Comparison of ENCODE assay signal across 8 mouse cellular contexts in genomic region chr7:84150361-84151000, GRCm38 (mm10). TPM values are rescaled to one million over a fixed set of nuclear protein-coding genes. Genes with fewer than 3 reads are reported as not detected.
DNase-seq lines count a peak whose midpoint lies in the region; ATAC-seq and TF ChIP-seq lines count a peak whose summit lies in the region.

No protein-coding gene starts in this region.

- no peaks in the 10 kb centered on the region for H3K27me3 ChIP-seq in forebrain, embryonic 13.5 days
- no peaks in the 10 kb centered on the region for H3K27me3 ChIP-seq in limb, embryonic 14.5 days (ENCODE audit: control insufficient read depth, insufficient read depth, low read length)
- H3K27me3 ChIP-seq in stomach, embryonic 14.5 days (ENCODE audit: control insufficient read depth, insufficient read depth, low read length): no peaks in the 10 kb centered on the region

- peaks cover 56% of the 10 kb centered on the region for H3K4me1 ChIP-seq in forebrain, embryonic 13.5 days
- peaks cover 20% of the 10 kb centered on the region for H3K4me1 ChIP-seq in limb, embryonic 14.5 days (ENCODE audit: control insufficient read depth, insufficient read depth, low read length)
- H3K4me1 ChIP-seq in stomach, embryonic 14.5 days (ENCODE audit: control insufficient read depth, insufficient read depth, low read length): peaks cover 15% of the 10 kb centered on the region

- 7% methylated on average over 13 of the region's 13 CpGs for WGBS in forebrain, embryonic 13.5 days
- 9% methylated on average over 13 of the region's 13 CpGs for whole genome bisulfite sequencing in limb, embryonic 14.5 days
- 8% methylated on average over 13 of the region's 13 CpGs for WGBS in stomach, embryonic 14.5 days

- H3K4me3 ChIP-seq in forebrain, embryonic 13.5 days: peak overlapping the region; percentile 81
- H3K4me3 ChIP-seq in limb, embryonic 14.5 days (replicated peaks; ENCODE audit: low read length): peak overlapping the region; percentile 83
- H3K4me3 ChIP-seq in stomach, embryonic 14.5 days (ENCODE audit: low read depth, low read length): peak overlapping the region; percentile 73

- TF ChIP-seq POLR2A in limb, embryonic 14.5 days (IDR thresholded peaks at IDR 0.05; ENCODE audit: borderline replicate concordance, extremely low read depth, insufficient read depth, insufficient read length): no peak

- H3K27ac ChIP-seq in forebrain, embryonic 13.5 days: no peak overlapping the region
- no peak overlapping the region for H3K27ac ChIP-seq in limb, embryonic 14.5 days (replicated peaks; ENCODE audit: low read depth, low read length)
- peak overlapping the region; percentile 94; the same call in 1 of the 2 replicates for H3K27ac ChIP-seq in stomach, embryonic 14.5 days (ENCODE audit: low read length)

- H3K4me2 ChIP-seq in forebrain, embryonic 13.5 days: peak overlapping the region; percentile 95
- H3K4me2 ChIP-seq in limb, embryonic 14.5 days (replicated peaks; ENCODE audit: low read depth, low read length, severe bottlenecking): peak overlapping the region; percentile 91
- peak overlapping the region; percentile 91 for H3K4me2 ChIP-seq in stomach, embryonic 14.5 days (replicated peaks; ENCODE audit: low read depth, low read length)

- H3K9me3 ChIP-seq in forebrain, embryonic 13.5 days (replicated peaks): no peaks in the 10 kb centered on the region
- no peaks in the 10 kb centered on the region for H3K9me3 ChIP-seq in limb, embryonic 14.5 days (ENCODE audit: control insufficient read depth, low read length)
- no peaks in the 10 kb centered on the region for H3K9me3 ChIP-seq in stomach, embryonic 14.5 days (ENCODE audit: control insufficient read depth, low read depth, low read length)

- ATAC-seq in forebrain, embryonic 13.5 days: peak; percentile 0; the same call in 1 of the 2 replicates
- no peak for ATAC-seq in limb, embryonic 14.5 days (ENCODE audit: low FRiP score, low read depth)
- no peak for ATAC-seq in stomach, embryonic 14.5 days (ENCODE audit: insufficient number of reproducible peaks, insufficient read depth, low FRiP score, low read depth)

- no peaks in the 10 kb centered on the region for H3K36me3 ChIP-seq in forebrain, embryonic 13.5 days (ENCODE audit: poor library complexity, severe bottlenecking)
- no peaks in the 10 kb centered on the region for H3K36me3 ChIP-seq in limb, embryonic 14.5 days (ENCODE audit: control insufficient read depth, insufficient read depth, low read length)
- no peaks in the 10 kb centered on the region for H3K36me3 ChIP-seq in stomach, embryonic 14.5 days (ENCODE audit: control insufficient read depth, insufficient read depth, low read length)

- H3K9ac ChIP-seq in forebrain, embryonic 13.5 days: peak overlapping the region; percentile 94
- peak overlapping the region; percentile 91 for H3K9ac ChIP-seq in limb, embryonic 14.5 days (ENCODE audit: low read depth, low read length, severe bottlenecking)
- peak overlapping the region; percentile 88 for H3K9ac ChIP-seq in stomach, embryonic 14.5 days (replicated peaks; ENCODE audit: low read depth, low read length)

- peak; percentile 1 for DNase-seq in ovary, adult 18-20 months (ENCODE audit: low spot score)
- DNase-seq in ovary, postnatal 10 days (ENCODE audit: low spot score): no peak
- peak; percentile 9 for DNase-seq in limb, embryonic 14.5 days (ENCODE audit: low spot score)
- no peak for DNase-seq in urinary bladder, postnatal 14 days (ENCODE audit: low spot score)
- no peak for DNase-seq in ovary, postnatal 14 days (ENCODE audit: low spot score)
- DNase-seq in thymus, postnatal 25 days: no peak

RNA-seq across cellular contexts. Expression of gene Abhd17c, which starts 1.2 kb away (rescaled TPM):
- 13.2 and 15.6 TPM in 2 replicates for polyA plus RNA-seq in forebrain, embryonic 13.5 days (2015; fragmentation: Nextera tagmentation; extraction: Ambion mirVana)
- 41.5 and 56.8 TPM in 2 replicates for polyA plus RNA-seq in limb, embryonic 14.5 days (2012; rRNA removed)
- 45.6 and 53.1 TPM in 2 replicates for polyA plus RNA-seq in limb, embryonic 14.5 days (2014; fragmentation: Nextera tagmentation; extraction: Ambion mirVana)
- polyA plus RNA-seq in stomach, embryonic 14.5 days (2014; fragmentation: Nextera tagmentation; extraction: Ambion mirVana): 13.5 and 14.3 TPM in 2 replicates

Comparison
In these comparisons a context has a peak if more than half of its experiments do, and no peak if none do; other contexts are left out.
1. DNase-seq: peak in ovary, adult 18-20 months (single experiment) and limb, embryonic 14.5 days (single experiment); none in ovary, postnatal 10 days (single experiment), urinary bladder, postnatal 14 days (single experiment), ovary, postnatal 14 days (single experiment) and thymus, postnatal 25 days (single experiment).
2. Peak in every context shown above with its lines, with median percentiles within 50 percentile points of each other: H3K4me2 ChIP-seq, H3K4me3 ChIP-seq and H3K9ac ChIP-seq.